In the genomic region with DNA sequence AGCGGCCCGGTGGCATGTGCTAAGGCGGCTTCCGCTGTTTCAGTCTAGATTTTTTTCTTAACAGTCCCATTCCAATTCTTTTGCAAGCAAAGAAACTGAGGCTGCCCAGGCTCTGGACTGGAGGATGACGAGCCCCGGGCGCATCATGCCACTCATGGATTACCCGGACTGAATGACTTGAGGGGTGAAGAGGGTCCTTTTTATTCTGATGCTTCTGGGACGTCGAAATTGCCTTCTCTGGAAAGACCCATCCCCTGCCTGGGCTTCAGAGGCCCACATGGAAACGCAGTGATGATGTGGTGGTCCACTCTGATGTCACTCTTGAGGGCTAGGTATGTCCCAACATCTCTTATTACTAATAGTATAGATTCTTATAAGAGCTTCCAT, we compare ENCODE assay signal across 8 mouse cellular contexts. TPM values are rescaled to one million over a fixed set of nuclear protein-coding genes. Genes with fewer than 3 reads are reported as not detected.
DNase-seq lines count a peak whose midpoint lies in the region; ATAC-seq and TF ChIP-seq lines count a peak whose summit lies in the region.

No protein-coding gene starts in this region.

- peaks cover 19% of the 10 kb centered on the region for H3K36me3 ChIP-seq in kidney, embryonic 16.5 days (ENCODE audit: insufficient read depth, low read length)
- peaks cover 9% of the 10 kb centered on the region; the same call in 1 of the 2 replicates for H3K36me3 ChIP-seq in hindbrain, embryonic 15.5 days
- peaks cover 12% of the 10 kb centered on the region; the same call in 1 of the 2 replicates for H3K36me3 ChIP-seq in midbrain, embryonic 16.5 days (ENCODE audit: control insufficient read depth, insufficient read depth, low read length)

- H3K9me3 ChIP-seq in kidney, embryonic 16.5 days (ENCODE audit: low read length) = no peaks in the 10 kb centered on the region
- H3K9me3 ChIP-seq in hindbrain, embryonic 15.5 days = no peaks in the 10 kb centered on the region
- no peaks in the 10 kb centered on the region for H3K9me3 ChIP-seq in midbrain, embryonic 16.5 days (replicated peaks; ENCODE audit: control insufficient read depth, low read length, poor library complexity, severe bottlenecking)

- intact Hi-C loops in left cerebral cortex, postnatal 4 days (cut with DNase I) = no loop called here

- H3K4me2 ChIP-seq in kidney, embryonic 16.5 days (replicated peaks; ENCODE audit: low read depth, low read length) = peak overlapping the region; percentile 83
- H3K4me2 ChIP-seq in hindbrain, embryonic 15.5 days = peak overlapping the region; percentile 66
- H3K4me2 ChIP-seq in midbrain, embryonic 16.5 days (ENCODE audit: low read length) = peak overlapping the region; percentile 80

- peak overlapping the region; percentile 79 for H3K4me3 ChIP-seq in kidney, embryonic 16.5 days (ENCODE audit: low read length)
- H3K4me3 ChIP-seq in cortical plate, adult 2 months (ENCODE audit: insufficient read depth, low read length) = peak overlapping the region; percentile 75
- H3K4me3 ChIP-seq in hindbrain, embryonic 15.5 days = peak overlapping the region; percentile 91
- peak overlapping the region; percentile 80 for H3K4me3 ChIP-seq in midbrain, embryonic 16.5 days (ENCODE audit: low read depth, low read length)

- TF ChIP-seq POLR2A in cortical plate, adult 2 months (IDR thresholded peaks at IDR 0.05; ENCODE audit: extremely low read depth, insufficient read depth, low read length) = no peak

- WGBS in kidney, embryonic 16.5 days = 6% methylated on average over 11 of the region's 11 CpGs
- WGBS in hindbrain, embryonic 15.5 days = 3% methylated on average over 11 of the region's 11 CpGs
- WGBS in midbrain, embryonic 16.5 days = 2% methylated on average over 11 of the region's 11 CpGs

- ATAC-seq in kidney, embryonic 16.5 days (ENCODE audit: low FRiP score, low TSS enrichment) = no peak; the same call in 1 of the 2 replicates
- ATAC-seq in hindbrain, embryonic 15.5 days (ENCODE audit: low FRiP score, low read depth) = peak; percentile 65
- peak; percentile 67 for ATAC-seq in midbrain, embryonic 16.5 days
- no peak for ATAC-seq in monocyte, adult 5-6 weeks (replicated peaks; ENCODE audit: insufficient number of reproducible peaks, low FRiP score, low TSS enrichment, poor library complexity, severe bottlenecking)

- peak overlapping the region; percentile 88 for H3K9ac ChIP-seq in kidney, embryonic 16.5 days (replicated peaks; ENCODE audit: low read length)
- peak overlapping the region; percentile 88 for H3K9ac ChIP-seq in hindbrain, embryonic 15.5 days
- peak overlapping the region; percentile 85 for H3K9ac ChIP-seq in midbrain, embryonic 16.5 days (ENCODE audit: low read depth, low read length)

- no peak overlapping the region for H3K27ac ChIP-seq in kidney, embryonic 16.5 days (ENCODE audit: low read length)
- no peak overlapping the region for H3K27ac ChIP-seq in cortical plate, adult 2 months (ENCODE audit: insufficient read depth, low read length)
- H3K27ac ChIP-seq in hindbrain, embryonic 15.5 days (replicated peaks) = peak overlapping the region; percentile 89
- peak overlapping the region; percentile 87 for H3K27ac ChIP-seq in midbrain, embryonic 16.5 days (ENCODE audit: low read length)

- H3K4me1 ChIP-seq in kidney, embryonic 16.5 days (ENCODE audit: insufficient read depth, low read length) = peaks cover 11% of the 10 kb centered on the region; the same call in 1 of the 2 replicates
- peaks cover 3% of the 10 kb centered on the region; the same call in 1 of the 2 replicates for H3K4me1 ChIP-seq in cortical plate, adult 2 months (ENCODE audit: control insufficient read depth, insufficient read depth, low read length)
- peaks cover 33% of the 10 kb centered on the region for H3K4me1 ChIP-seq in hindbrain, embryonic 15.5 days (replicated peaks)
- H3K4me1 ChIP-seq in midbrain, embryonic 16.5 days (ENCODE audit: control insufficient read depth, insufficient read depth, low read length) = peaks cover 17% of the 10 kb centered on the region

- TF ChIP-seq CTCF in cortical plate, adult 2 months (IDR thresholded peaks at IDR 0.05; ENCODE audit: extremely low read depth, insufficient read depth, low read length) = no peak

- no peak for DNase-seq in kidney, postnatal 25 days
- DNase-seq in right cerebral cortex, adult 18-20 months = no peak
- DNase-seq in left cerebral cortex, postnatal 4 days = no peak

- no peaks in the 10 kb centered on the region for H3K27me3 ChIP-seq in kidney, embryonic 16.5 days (ENCODE audit: insufficient read depth, low read length)
- H3K27me3 ChIP-seq in hindbrain, embryonic 15.5 days = no peaks in the 10 kb centered on the region
- no peaks in the 10 kb centered on the region for H3K27me3 ChIP-seq in midbrain, embryonic 16.5 days (ENCODE audit: control insufficient read depth, insufficient read depth, low read depth, low read length)

RNA-seq across cellular contexts. Expression of a gene that starts 0.3 kb away (rescaled TPM):
- polyA plus RNA-seq in kidney, embryonic 16.5 days (2015; fragmentation: Nextera tagmentation; extraction: Ambion mirVana) = 12.0 TPM in 2 replicates
- 27.0 and 28.0 TPM in 2 replicates for polyA plus RNA-seq in cortical plate, adult 2 months (2012; rRNA removed)
- 25.2 and 29.4 TPM in 2 replicates for polyA plus RNA-seq in hindbrain, embryonic 15.5 days (2015; fragmentation: Nextera tagmentation; extraction: Ambion mirVana)
- 31.4 and 34.1 TPM in 2 replicates for polyA plus RNA-seq in midbrain, embryonic 16.5 days (2015; fragmentation: Nextera tagmentation; extraction: Ambion mirVana)
- 100 to 1,000 TPM; 186 to 187 TPM for total RNA-seq in left cerebral cortex, postnatal 4 days (2021)
- total RNA-seq in monocyte, adult 5-6 weeks (2017) = 14.3 to 40.4 TPM (median 28.7 TPM) in 3 replicates

RNA-seq across cellular contexts. Expression of a gene that starts 0.4 kb away (rescaled TPM):
- 34.1 and 36.1 TPM in 2 replicates for polyA plus RNA-seq in kidney, embryonic 16.5 days (2015; fragmentation: Nextera tagmentation; extraction: Ambion mirVana)
- polyA plus RNA-seq in cortical plate, adult 2 months (2012; rRNA removed) = 49.0 and 66.4 TPM in 2 replicates
- polyA plus RNA-seq in hindbrain, embryonic 15.5 days (2015; fragmentation: Nextera tagmentation; extraction: Ambion mirVana) = 27.0 and 29.3 TPM in 2 replicates
- polyA plus RNA-seq in midbrain, embryonic 16.5 days (2015; fragmentation: Nextera tagmentation; extraction: Ambion mirVana) = 31.2 and 31.5 TPM in 2 replicates
- total RNA-seq in left cerebral cortex, postnatal 4 days (2021) = 10 to 100 TPM; 41.0 to 46.5 TPM
- 6.5 to 9.9 TPM (median 7.2 TPM) in 3 replicates for total RNA-seq in monocyte, adult 5-6 weeks (2017)

RNA-seq across cellular contexts. Expression of a gene that starts 37.5 kb away (rescaled TPM):
- not detected in 2 replicates for polyA plus RNA-seq in kidney, embryonic 16.5 days (2015; fragmentation: Nextera tagmentation; extraction: Ambion mirVana)
- not detected in 2 replicates for polyA plus RNA-seq in cortical plate, adult 2 months (2012; rRNA removed)
- polyA plus RNA-seq in hindbrain, embryonic 15.5 days (2015; fragmentation: Nextera tagmentation; extraction: Ambion mirVana) = 0.12 and 0.25 TPM in 2 replicates
- 0.15 and 0.29 TPM in 2 replicates for polyA plus RNA-seq in midbrain, embryonic 16.5 days (2015; fragmentation: Nextera tagmentation; extraction: Ambion mirVana)
- not detected for total RNA-seq in left cerebral cortex, postnatal 4 days (2021)
- not detected in 3 replicates for total RNA-seq in monocyte, adult 5-6 weeks (2017)

Comparison
In these comparisons a context has a peak if more than half of its experiments do, and no peak if none do; other contexts are left out.
1. ATAC-seq: peak in hindbrain, embryonic 15.5 days (single experiment) and midbrain, embryonic 16.5 days (single experiment); none in kidney, embryonic 16.5 days (single experiment) and monocyte, adult 5-6 weeks (single experiment).
2. H3K27ac ChIP-seq: peak in hindbrain, embryonic 15.5 days (single experiment) and midbrain, embryonic 16.5 days (single experiment); none in kidney, embryonic 16.5 days (single experiment) and cortical plate, adult 2 months (single experiment).
3. Peak in every context shown above with its lines, with median percentiles within 50 percentile points of each other: H3K4me2 ChIP-seq, H3K4me3 ChIP-seq and H3K9ac ChIP-seq.